Mouse (Mus musculus) E14TG2a.4 (cell line): Measurements from ENCODE around the gene Bptf.
A peak's percentile ranks its signal among the peaks of the same experiment; 100 is the strongest.

Experiments
- CTCF ChIP-seq: conservative IDR thresholded peaks from 2 replicates; pipeline ENCODE4 v1.5.1; 2014; ENCODE audit warnings: low read length
- NANOG ChIP-seq: IDR thresholded peaks from 2 replicates; pipeline ENCODE4 v1.6.1; 2014; ENCODE audit warnings: borderline replicate concordance, low read length, mixed read lengths
- POU5F1 ChIP-seq: IDR thresholded peaks from 2 replicates; pipeline ENCODE4 v1.6.1; 2014; ENCODE audit warnings: low read length, borderline replicate concordance

DNA sequence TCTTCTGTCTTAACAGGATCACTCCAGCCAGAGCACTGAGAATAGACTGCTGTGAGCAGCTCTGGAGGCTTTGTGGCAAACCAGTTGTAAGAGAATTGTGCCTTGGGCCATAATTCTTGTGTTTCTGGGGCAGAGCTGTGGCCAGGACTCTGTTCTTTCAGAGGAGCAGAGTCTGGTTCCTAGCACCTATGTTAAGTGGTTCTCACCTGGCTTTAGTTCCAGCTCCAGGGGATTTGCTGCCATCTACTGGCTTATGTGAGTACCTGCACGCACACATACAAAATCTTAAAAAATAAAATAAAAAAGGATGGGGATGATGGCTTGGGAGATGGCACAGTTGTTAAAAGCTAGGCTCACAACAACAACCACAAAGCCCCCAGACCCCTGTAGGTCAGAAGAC is 27.1 kb upstream of the Bptf start:
- TF ChIP-seq CTCF (peak; percentile 90), NANOG (no peak), POU5F1 (no peak)
